Mouse (Mus musculus) spleen, postnatal 36 days (tissue): ENCODE measurements around the gene 4932414N04Rik.
A peak's percentile ranks its signal among the peaks of the same experiment; 100 is the strongest.
"Not testable (repeated sequence)": the region's sequence is repeated elsewhere in the genome, so short reads cannot be mapped to it uniquely, and the experiment has no call there.

Source experiments
- DNase-seq, 2 experiments: peaks; one replicate each; pipeline ENCODE4 v3.0.0; 2022; ENCODE audit warnings: low spot score in 2 of 2, mixed read lengths in 1 of 2

Gene 4932414N04Rik

DNA sequence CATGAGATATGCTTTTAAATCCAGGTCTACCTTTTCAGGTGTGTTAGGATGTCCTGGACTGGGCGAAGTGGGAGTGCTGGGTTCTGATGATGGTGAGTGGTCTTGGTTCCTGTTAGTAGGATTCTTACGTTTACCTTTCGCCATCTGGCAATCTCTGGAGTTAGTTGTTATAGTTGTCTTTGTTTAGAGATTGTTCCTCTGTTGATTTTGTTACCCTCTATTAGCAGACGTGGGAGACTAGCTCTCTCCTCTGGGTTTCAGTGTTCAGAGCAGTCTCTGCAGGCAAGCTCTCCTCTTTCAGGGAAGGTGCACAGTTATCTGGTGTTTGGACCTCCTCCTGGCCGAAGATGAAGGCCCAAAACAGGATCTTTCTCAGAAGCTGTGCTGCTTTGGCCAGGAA, at the start of gene 4932414N04Rik:
Gene 4932414N04Rik (plus strand): TSS at position 301 of the 400 bp plus-strand sequence.
- DNase-seq, result not testable (repeated sequence)

- DNase-seq, result no peak
These were observed 75.9 kb downstream of the 4932414N04Rik start for GRCm38 (mm10) chr2:68732216-68732615.

GRCm38 (mm10) chr2:68739772-68740739, 83.8 kb downstream of the 4932414N04Rik start:
- DNase-seq, result no peak

- no peak for DNase-seq
These were observed 88.3 kb downstream of the 4932414N04Rik start for GRCm38 (mm10) chr2:68744599-68744998.

DNA sequence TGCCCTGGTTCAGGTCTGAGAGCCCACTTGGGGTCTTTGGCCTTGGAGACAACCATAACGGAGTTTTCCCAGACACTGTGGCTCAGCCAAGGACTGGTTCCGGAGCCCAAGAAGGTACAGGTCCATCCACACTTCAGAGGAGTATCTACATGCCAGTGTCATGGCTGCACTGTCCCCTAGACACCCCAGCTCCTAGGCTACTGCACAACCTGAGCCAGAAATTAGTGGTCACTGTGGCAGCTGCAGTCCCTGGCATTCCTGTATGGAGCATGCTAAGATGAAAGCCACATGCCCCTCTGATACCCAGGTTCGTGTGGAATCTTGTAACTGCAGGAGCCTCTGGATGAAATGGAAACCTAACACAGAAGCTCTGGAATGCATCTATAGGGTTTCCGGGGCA, 99.9 kb downstream of the 4932414N04Rik start:
- DNase-seq, result no peak

- DNase-seq, result no peak
These were observed 100.5 kb downstream of the 4932414N04Rik start for GRCm38 (mm10) chr2:68756793-68757192.

GRCm38 (mm10) chr2:68765371-68765770, 109.1 kb downstream of the 4932414N04Rik start:
- no peak for DNase-seq

DNA sequence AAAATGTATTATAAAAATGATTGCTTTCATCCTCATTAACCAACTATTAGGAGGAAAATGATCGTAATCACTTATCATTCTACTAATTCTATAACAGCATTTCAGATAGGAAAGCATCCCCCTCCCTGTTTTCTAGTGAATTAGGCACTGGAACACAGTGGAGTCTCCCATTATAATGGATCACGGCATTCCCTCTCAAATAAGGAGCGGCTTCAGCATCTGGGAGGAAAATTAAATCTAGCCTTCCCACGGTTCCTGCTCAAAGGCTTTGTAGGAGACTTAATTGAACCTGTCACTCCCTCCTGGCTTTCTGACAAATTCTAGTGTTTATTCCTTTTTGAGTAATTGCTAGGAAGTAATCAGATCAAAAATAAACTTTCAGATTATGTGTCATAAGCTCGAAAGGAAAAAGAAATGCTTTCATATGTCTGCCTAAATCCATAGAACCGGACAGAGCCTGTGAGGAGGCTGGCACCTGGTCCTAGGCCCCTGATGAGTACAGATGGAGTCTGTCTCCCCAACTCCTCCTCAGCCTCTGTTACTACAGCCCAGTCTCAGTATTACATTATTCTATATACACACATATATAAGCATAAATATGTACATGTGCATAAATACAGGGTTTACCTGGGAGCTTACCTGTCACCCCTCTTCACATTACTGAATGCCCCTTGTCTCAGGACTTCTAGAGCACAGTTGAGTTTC, 111.1 kb downstream of the 4932414N04Rik start:
- no peak for DNase-seq

DNA sequence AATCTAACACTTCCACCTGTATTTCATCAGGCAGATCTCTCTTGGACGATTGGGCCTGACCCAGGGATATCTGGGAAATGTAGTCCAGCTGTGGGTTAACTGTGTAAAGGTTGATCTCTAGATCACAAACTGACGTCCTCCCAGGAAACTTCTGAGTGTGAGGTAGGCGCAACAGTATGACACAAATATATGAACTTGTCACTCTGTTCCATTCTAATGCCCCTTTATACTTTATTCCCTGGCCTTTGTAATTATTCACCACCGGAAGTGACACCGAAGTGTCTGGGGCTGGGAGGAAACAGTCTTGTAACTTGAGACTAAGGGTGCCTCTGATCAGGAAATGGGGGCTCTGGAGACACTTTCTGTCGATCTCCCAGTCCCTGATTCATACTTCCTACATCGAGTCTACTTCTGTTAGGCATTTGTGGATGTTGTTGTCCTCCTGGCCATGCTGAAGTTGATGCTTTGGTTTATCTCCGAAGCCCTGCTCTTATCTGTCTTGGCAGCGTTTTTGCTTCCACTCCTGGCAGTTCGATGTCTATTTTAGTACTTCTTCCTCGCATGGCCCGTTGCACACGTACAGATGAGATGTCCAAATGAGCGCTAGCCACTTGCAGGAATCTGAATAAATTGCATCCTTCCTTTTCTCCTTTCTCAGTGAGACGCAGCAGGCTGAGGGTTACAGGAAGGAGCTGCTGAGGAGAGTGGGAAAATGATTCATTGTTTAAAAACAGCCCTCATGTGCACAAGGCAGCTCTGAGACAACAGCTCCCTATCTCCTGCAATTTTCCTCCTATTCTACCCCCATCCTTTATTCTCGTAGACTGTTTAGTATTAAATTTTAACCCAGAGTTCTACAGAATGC, 126.2 kb downstream of the 4932414N04Rik start:
- DNase-seq, result peak; percentile 4 to 13

DNA sequence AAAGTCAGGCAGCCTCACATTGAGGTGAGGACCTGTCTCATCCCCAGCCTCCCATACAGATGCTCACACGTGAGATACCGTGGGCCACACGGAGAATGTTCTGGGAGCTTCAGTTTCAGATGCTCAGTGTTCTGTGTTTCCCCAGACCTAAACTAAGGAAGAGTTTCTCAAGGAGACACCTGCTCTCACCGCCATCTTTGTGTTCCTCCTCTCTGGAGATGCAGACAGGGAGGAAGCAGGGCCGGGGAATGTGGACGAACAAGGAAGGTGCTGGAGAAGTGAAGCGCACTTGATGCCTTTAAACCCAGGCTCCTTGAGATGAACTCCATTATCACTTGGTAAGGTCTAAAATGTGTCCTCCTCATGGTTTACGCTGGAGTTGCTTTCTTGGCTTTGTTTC, 127.4 kb downstream of the 4932414N04Rik start:
- not testable (repeated sequence) for DNase-seq

GRCm38 (mm10) chr2:68784710-68785427, 128.6 kb downstream of the 4932414N04Rik start:
- peak; percentile 57 to 58 for DNase-seq

DNA sequence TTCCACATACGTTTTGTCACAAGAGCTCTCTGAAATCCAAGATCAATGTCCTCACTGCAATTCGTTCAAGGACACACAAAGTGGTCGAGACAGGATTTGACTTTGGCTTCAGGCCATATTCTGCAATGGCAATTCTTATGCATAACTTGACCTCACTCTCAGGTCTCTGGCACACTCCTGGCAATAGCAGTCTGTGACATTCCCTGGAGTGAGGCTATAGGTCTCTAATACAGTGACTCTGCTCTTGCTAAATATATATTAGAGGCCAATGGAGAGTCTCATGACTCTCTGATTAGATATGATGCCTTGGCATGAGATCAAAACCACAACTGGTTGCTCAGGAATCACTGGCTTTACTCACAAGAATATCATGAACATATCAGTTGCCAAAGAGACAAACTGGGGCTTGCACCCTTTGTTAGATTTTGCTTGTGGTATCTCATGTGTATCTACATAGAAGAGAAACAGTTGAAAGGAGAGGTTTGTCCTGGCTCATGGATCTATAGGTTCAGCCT, 130.9 kb downstream of the 4932414N04Rik start:
- no peak for DNase-seq

DNA sequence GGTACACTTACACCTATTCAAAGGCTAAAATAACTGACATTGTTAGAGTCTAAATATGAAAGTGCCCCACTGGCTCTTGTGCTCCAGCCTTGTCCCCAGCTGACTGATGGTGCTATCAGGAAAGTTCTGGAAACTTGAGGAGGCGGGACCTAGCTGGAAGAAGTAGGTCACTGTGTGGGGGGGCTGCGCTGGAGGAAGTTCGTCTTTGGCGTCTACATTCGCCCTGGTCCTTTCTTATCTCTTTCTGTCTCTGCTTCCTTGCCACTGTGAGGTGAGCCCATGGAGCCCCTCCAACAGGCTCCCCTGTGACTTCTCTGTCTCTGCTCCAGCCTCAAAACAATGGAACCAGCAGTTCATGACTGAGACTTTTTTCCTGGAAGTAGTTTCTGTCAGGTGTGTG, 136.0 kb downstream of the 4932414N04Rik start:
- no peak for DNase-seq

DNA sequence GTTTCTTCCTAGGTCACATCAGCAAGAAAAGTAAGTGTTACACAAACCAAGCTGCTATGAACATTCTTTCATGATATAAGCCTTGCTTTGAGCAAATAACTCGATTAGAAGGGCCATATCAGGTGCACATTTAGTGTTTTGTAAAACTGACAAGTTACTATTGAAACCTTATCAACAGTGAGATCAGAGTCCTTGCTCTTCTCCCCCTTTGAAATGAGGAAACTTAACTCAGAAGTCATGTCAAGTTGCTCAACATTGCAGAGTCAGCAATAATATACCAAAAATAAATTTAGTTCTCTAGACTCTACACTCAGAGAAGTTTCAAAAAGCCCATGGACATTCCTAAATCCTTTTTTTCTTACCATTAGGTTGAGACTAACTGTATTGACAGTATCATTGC, 137.2 kb downstream of the 4932414N04Rik start:
- no peak for DNase-seq

DNA sequence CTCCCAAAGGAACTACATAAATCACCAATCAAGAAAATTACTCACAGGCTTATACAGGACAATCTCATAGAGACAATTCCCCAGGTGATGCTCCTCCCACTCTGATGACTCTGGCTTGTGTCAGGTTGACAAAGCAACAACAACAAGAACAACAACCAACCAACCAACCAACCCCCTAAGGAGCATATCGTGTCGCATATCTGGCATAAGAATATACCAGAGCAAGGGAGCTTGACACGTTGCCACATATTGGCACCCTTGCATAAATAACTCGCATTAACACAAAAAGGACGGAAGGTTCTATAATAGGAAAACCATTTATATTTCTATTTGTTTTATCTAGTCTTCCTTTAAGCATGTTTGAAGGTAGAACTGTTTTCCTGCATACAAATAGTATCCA, 137.9 kb downstream of the 4932414N04Rik start:
- no peak for DNase-seq

DNA sequence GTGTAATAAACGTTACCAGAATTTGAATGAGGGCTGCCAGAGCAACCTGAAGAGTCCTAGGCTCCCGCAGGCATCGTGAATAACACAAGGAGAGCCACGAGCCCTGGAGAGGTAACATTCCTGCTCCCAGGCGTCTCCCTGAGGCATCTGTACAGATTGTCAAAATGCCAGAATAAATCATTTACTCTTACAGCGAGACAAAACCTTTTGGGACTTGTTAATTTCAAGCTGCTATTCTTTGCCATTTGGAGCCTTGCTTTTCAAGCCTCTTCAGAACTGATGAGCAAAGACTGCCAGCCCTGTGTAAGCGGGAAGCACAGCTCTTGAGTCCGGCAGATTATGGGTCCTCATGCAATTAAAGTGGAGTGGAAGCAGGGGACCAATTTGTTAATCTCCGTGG, 138.3 kb downstream of the 4932414N04Rik start:
- DNase-seq, result no peak

DNA sequence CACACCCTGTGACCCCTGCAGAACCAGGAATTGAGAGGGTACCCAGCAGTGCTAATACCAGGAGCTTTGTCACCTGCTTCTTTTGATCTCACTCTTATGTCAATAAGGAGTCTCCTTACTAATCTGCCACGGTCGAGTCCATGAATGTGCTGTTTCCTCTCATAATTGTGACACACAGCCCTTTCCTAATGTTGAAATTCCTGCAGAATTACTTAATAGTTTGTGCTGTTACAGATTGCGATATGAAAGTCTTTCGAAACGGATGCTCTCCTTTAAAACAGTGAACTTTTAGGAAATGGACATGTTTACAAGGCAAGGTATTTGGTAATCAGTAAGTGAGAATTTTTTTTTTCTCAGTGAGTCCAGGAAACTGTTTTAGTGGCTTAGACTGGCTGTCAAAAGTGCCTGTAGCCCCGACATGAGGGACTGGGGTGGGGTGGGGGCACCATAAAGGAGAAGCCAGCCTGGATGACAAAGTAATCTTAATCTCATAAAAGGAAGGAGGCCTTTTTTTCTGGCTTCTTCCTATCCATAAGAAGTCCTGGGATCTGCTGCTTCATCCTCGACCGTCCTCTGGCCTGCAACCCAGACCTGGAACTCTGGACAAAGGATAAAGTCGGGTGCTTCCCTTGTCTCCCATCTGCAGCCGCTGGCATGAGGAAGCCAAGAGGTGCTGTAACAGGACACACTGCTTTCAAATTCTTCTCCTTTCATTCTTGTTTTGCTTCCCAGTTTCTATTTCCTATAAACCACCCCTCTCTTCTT, 139.9 kb downstream of the 4932414N04Rik start:
- no peak for DNase-seq

DNA sequence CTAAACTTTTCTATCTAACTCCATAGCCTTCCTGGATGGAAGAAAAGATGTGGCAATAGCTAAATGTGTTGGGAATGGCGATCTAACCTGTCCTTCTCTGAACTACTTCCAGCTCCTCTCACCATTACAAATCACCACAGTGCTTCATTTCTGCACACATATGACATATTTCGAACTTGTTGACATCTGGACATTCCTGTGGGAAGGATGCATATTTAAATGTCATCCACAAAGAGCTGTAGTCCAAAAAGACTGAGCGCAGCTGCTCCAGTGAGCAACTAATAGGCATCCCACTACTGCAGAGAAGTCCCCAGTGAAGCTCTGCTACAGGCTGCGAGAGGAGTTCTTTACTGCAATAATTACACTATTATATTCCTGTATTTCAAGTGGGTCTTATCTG, 140.8 kb downstream of the 4932414N04Rik start:
- no peak for DNase-seq
